Mouse (Mus musculus): ENCODE data around the gene Smco1.

GRCm38 (mm10) chr16:32246351-32246791 lies 24.9 kb upstream of the Smco1 start:
- TF ChIP-seq CTCF (IDR thresholded peaks at IDR 0.05; ENCODE audit: borderline replicate concordance, control insufficient read depth, extremely low read depth, insufficient read depth, low read length, poor library complexity), result no peak
- TF ChIP-seq POLR2A (IDR thresholded peaks at IDR 0.05; ENCODE audit: control insufficient read depth, extremely low read depth, insufficient read depth, low read length, poor library complexity), result no peak
